Mouse (Mus musculus): ENCODE results near the gene Myg1. TPM values are rescaled to one million over a fixed set of nuclear protein-coding genes. Genes with fewer than 3 reads are reported as not detected.

Gene Myg1
- 91.8 and 103 TPM in 2 replicates for polyA plus RNA-seq (2015; fragmentation: Nextera tagmentation; extraction: Ambion mirVana)

DNA sequence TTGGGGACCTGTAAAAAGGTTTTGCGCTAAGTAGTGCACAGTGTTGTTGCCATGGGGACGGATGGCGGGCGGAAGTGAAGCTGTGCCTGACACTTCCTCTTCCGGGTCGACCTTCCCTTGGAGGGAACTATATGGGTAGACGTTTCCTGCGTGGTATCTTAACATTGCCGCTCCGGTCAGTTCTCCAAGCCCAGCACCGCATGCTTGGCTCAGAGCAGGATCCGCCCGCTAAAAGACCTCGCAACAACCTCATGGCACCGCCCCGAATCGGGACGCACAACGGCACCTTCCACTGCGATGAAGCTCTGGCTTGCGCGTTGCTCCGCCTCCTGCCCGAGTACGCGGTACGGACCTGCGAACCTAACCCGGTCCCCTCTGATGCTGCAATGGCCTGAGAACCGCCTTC is at the start of gene Myg1:
Myg1 (plus strand) TSS at position 100 of the 406 bp plus-strand sequence.
- Histone ChIP-seq H3K9ac (peak within 1 kb of the TSS; percentile 67), H3K9me3 (no peaks in the 10 kb centered on the region), H3K4me1 (peaks cover 28% of the 10 kb centered on the region), H3K4me2 (peak within 1 kb of the TSS; percentile 82), H3K27me3 (replicated peaks) (no peaks in the 10 kb centered on the region), H3K27ac (peak within 1 kb of the TSS; percentile 75), H3K36me3 (replicated peaks) (peaks cover 43% of the 10 kb centered on the region), H3K4me3 (peak within 1 kb of the TSS; percentile 78)
- peak; percentile 96 for ATAC-seq (replicated peaks)
- WGBS = 0% methylated on average over 30 of the region's 30 CpGs

DNA sequence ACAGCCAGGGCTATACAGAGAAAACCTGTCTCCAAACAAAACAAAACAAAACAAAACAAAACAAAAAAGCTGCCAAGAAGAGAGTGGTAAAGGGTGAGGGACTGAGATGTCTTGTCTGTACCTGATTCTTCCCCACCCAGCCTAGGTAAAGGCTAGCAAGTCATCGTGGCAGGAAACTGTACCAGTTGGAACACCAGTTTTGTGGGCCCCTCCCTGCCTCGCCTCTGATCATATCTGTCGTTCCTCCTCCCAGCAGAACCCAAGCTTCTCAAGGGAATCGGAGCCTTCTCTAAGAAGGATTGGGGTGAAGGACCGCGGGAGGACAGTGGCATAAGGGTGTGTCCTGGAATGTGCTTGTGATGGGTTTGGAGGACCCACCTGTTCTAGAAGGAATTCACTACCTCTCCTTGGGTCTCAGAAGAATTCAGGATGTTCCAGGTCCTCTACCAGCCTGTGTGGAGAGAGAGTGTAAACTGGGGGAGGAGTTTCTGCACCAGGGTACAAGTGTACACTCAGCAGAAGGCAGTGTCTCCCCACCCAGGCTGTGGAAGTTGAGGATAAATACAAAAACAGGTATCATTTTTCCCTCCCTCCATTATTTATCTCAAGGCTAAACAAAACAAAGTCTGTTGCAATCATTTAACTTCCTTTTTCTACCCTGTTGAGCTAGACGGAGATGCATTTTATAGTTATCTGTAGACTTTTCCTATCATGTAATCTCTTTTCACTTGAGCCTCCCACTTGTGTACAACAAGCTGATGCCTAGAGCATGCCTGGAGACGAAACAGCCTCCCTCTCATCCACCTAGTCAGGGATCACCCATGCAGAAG is 48.8 kb upstream of the Myg1 start:
- Histone ChIP-seq H3K9ac (no peak overlapping the region), H3K27me3 (replicated peaks) (no peaks in the 10 kb centered on the region), H3K27ac (no peak overlapping the region), H3K4me3 (no peak overlapping the region), H3K4me2 (no peak overlapping the region), H3K9me3 (no peaks in the 10 kb centered on the region), H3K4me1 (peaks cover 17% of the 10 kb centered on the region), H3K36me3 (replicated peaks) (peaks cover 13% of the 10 kb centered on the region; the same call in 1 of the 2 replicates)
- WGBS = 92% methylated on average over 8 of the region's 8 CpGs
- no peak for ATAC-seq (replicated peaks)

DNA sequence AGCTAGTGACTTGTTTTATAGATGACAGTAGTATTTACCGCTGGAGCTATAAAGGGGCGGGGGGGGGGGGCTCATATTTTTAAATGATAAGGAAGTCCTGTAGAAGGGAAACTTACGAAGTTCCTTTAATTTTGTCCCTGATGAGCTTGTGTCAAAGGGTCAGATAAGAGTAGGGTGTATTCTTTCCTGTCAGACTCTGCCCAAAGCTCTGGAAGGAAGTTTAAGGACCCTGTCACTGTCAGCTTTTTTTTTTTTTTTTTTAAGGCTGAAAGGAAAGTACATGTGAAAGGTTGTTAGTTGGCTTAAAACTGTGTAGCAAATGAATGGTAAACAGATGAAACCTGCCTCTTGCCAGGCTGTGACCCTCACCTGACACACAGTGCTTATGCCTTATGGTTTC is 47.9 kb upstream of the Myg1 start:
- Histone ChIP-seq H3K4me3 (no peak overlapping the region), H3K36me3 (replicated peaks) (peaks cover 13% of the 10 kb centered on the region; the same call in 1 of the 2 replicates), H3K4me2 (no peak overlapping the region), H3K9me3 (no peaks in the 10 kb centered on the region), H3K27me3 (replicated peaks) (no peaks in the 10 kb centered on the region), H3K27ac (no peak overlapping the region), H3K4me1 (peaks cover 16% of the 10 kb centered on the region), H3K9ac (no peak overlapping the region)
- WGBS = 91% methylated on average over 3 of the region's 3 CpGs
- ATAC-seq (replicated peaks) = no peak

DNA sequence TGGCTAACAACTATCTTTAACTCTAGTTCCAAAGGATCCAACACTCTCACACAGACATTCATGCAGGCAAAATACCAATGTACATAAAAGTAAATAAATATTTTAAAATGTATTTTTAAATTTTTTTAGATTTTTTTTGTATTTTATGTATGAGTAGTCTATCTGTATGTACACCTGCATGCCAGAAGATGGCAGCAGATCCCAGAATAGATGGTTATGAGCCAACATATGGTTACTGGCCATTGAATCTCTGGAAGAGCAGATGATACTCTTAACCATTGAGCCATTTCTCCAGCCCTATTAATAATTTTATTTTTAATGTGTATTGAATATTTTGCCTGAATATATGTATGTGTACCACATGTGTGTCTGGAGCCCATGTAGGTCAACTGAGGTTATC is 44.1 kb upstream of the Myg1 start:
- no peak overlapping the region for H3K27ac ChIP-seq
- no peaks in the 10 kb centered on the region for H3K9me3 ChIP-seq
- no peaks in the 10 kb centered on the region for H3K27me3 ChIP-seq (replicated peaks)
- H3K9ac ChIP-seq = no peak overlapping the region
- no peak overlapping the region for H3K4me2 ChIP-seq
- H3K36me3 ChIP-seq (replicated peaks) = 0 out of 2 replicates have a peak, but pooled peaks cover 4% of the 10 kb centered on the region
- ATAC-seq (replicated peaks) = no peak
- H3K4me3 ChIP-seq = no peak overlapping the region
- no peaks in the 10 kb centered on the region for H3K4me1 ChIP-seq

DNA sequence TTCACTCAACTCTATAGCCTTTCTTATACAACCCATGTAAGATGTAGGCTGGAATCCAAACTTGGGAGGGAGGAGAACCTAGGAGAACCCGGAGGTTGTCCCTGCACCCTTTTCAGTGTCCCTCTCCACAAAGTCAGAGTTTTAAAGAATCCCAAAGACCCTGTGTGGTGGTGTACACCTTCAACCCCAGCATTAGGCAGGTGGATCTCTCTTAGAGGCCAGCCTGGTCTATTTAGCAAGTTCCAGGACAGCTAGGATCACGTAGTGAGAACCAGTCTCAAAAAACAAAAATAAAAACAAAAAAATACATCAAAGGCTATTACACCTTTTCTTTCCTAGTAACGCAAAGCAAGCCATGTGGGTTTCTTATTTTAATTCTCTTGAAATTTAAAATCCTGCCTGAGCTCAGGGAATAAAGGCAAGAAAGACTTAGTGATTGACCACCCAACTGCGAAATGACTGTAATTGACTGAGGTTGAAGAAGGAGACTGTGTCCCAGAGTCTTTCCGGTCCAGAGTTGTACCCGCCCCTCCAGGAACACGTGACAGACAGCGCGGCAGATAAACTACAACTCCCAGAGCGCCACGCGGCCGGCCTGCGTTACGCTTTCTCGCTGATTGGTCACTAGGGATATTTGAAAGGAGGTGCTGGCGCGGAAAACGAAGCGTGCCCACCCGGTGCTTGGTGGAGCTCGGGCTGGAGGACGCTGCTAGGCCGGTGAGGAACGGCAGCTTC is 35.7 kb upstream of the Myg1 start, which contains the start of gene Espl1:
Espl1 (plus strand) TSS at position 634 of the 735 bp plus-strand sequence.
- Histone ChIP-seq H3K4me2 (peak within 1 kb of the TSS; percentile 99), H3K27ac (peak within 1 kb of the TSS; percentile 69), H3K9me3 (no peaks in the 10 kb centered on the region), H3K9ac (peak within 1 kb of the TSS; percentile 37), H3K27me3 (replicated peaks) (no peaks in the 10 kb centered on the region), H3K36me3 (replicated peaks) (no peaks in the 10 kb centered on the region), H3K4me1 (peaks cover 8% of the 10 kb centered on the region), H3K4me3 (peak within 1 kb of the TSS; percentile 55)
- 7% methylated on average over 25 of the region's 25 CpGs for WGBS
- ATAC-seq (replicated peaks) = peak; percentile 99

DNA sequence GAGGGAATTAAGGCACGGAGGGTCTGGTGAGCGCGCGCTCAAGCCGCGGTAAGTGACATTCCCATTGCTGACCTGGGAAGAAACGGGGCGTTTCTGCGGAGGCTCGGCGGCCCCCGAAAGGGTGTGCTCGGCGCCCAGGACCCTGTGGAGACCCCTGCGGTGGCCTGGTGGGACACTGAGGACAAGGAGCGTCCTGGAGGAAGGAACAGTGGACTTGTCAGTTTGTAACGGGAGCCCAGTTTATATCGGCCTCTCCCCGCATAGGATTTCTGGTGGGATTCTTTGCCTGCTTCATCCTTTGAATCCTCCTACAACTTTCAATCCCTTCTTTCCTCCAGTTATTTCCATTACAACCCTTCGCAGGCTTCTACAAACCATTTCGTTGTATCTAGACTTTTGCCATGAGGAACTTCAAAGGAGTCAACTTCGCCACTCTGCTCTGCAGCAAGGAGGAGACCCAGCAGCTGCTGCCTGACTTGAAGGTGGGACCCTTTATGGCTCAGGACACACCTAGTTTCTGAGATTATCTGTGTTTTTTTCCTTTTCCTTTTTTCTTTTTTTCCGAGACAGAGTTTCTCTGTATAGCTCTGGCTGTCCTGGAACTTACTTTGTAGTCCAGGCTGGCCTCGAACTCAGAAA is 35.0 kb upstream of the Myg1 start:
- Histone ChIP-seq H3K9ac (peak overlapping the region; percentile 29; the same call in 1 of the 2 replicates), H3K4me2 (peak overlapping the region; percentile 99), H3K27ac (no peak overlapping the region), H3K4me1 (peaks cover 8% of the 10 kb centered on the region), H3K27me3 (replicated peaks) (no peaks in the 10 kb centered on the region), H3K4me3 (peak overlapping the region; percentile 55), H3K36me3 (replicated peaks) (no peaks in the 10 kb centered on the region), H3K9me3 (no peaks in the 10 kb centered on the region)
- WGBS = 5% methylated on average over 24 of the region's 24 CpGs
- ATAC-seq (replicated peaks) = peak; percentile 62; the same call in 1 of the 2 replicates

DNA sequence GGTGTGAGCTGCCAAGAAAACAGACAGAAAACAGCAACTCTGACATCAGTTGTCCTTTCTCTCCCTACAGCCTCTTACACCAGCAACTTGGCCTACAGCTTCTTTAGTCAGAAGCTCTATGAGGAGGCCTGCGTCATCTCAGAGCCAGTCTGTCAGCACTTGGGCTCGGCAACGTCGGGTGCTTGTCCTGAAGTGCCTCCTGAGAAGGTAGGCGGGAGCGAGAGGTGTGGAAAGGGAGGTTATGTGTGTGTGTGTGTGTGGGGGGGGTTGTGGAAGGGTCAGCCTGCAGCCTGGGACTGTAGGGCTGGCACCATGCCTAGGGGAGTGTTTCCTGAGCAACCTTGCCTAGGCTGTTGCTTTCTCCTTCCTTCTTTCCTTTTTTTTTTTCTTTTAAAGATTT is 29.0 kb upstream of the Myg1 start:
- WGBS = 91% methylated on average over 6 of the region's 6 CpGs
- Histone ChIP-seq H3K27ac (no peak overlapping the region), H3K36me3 (replicated peaks) (no peaks in the 10 kb centered on the region), H3K9me3 (no peaks in the 10 kb centered on the region), H3K4me3 (no peak overlapping the region), H3K27me3 (replicated peaks) (no peaks in the 10 kb centered on the region), H3K4me1 (no peaks in the 10 kb centered on the region), H3K4me2 (no peak overlapping the region), H3K9ac (no peak overlapping the region)
- ATAC-seq (replicated peaks) = no peak

DNA sequence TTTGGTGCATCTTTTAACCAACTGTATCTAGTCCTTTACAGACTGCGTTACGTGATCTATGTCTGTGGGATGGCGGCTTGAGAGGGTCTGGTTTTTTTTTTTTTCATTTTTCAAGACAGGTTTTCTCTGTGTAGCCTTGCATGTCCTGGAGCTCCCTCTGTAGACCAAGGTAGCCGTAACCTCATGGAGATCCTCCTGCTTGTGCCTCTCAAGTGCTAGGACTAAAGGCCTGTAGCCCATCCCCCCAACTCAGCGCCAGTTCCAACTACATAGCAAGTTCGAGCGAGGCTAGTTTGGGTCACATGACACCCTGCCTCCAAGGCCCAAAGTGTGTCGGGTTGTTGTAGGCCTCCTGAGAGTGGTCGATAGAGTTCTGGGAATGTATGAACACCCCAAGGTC is 22.8 kb upstream of the Myg1 start:
- Histone ChIP-seq H3K4me2 (no peak overlapping the region), H3K4me3 (no peak overlapping the region), H3K4me1 (no peaks in the 10 kb centered on the region), H3K36me3 (replicated peaks) (no peaks in the 10 kb centered on the region), H3K27me3 (replicated peaks) (no peaks in the 10 kb centered on the region), H3K9ac (no peak overlapping the region), H3K27ac (no peak overlapping the region), H3K9me3 (no peaks in the 10 kb centered on the region)
- 90% methylated on average over 9 of the region's 9 CpGs for WGBS
- ATAC-seq (replicated peaks) = no peak

DNA sequence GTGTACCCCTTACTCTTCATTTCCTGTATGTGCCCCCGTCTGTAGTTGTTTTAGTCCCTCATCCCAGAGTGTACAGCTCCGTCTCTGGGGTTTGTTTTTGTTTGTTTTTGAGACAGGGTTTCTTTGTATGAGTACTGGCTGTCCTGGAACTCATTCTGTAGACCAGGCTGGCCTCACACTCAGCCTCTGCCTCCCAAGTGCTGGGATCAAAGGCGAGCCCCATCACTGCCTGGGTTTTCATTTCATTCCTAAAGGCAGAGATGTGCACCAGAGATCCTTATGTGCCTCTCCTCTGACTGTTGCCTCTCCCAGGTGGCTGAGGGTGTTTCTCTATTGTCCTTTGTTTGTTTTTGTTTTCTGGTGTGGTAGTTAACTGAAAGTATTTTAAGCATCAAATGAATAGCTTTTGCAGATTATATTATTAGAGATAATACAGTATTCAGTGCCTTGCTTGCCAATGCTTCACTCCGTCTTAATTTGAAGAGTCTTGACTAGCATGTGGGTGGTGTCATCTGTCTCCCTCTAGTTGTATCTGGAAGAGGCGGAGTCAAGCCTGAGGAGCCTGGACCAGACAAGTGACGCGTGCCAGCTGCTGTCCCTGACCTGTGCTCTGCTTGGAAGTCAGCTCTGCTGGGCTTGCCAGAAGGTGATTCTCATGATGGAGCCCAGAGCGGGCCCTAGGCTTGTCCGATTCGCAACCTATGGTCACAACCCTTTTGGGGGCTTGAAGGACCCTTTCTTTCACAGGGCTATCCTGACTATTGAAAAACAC is 21.2 kb upstream of the Myg1 start:
- no peaks in the 10 kb centered on the region for H3K36me3 ChIP-seq (replicated peaks)
- no peaks in the 10 kb centered on the region for H3K27me3 ChIP-seq (replicated peaks)
- no peak overlapping the region for H3K27ac ChIP-seq
- no peak overlapping the region for H3K9ac ChIP-seq
- WGBS = 92% methylated on average over 10 of the region's 10 CpGs
- H3K9me3 ChIP-seq = no peaks in the 10 kb centered on the region
- no peak for ATAC-seq (replicated peaks)
- no peak overlapping the region for H3K4me2 ChIP-seq
- no peaks in the 10 kb centered on the region for H3K4me1 ChIP-seq
- H3K4me3 ChIP-seq = no peak overlapping the region

DNA sequence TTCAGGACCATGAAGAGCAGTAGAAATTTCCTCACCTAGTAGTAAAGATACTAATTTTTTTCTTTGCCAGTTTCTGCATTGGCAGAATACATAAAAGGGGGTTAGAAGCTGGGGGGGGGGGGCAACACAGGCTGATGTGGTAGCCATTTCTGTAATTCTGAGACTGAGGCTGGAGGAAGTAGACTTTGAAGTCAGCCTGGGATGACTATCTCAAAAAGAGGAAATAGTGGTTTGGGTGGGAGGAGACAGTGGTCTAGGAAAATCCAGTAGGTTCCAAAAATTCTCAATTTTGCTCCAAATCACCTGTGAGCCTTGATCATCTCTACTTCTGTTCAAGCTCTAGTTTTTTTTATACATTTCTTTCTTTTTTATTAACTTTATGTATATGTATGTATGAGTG is 20.0 kb upstream of the Myg1 start:
- no peaks in the 10 kb centered on the region for H3K9me3 ChIP-seq
- H3K27ac ChIP-seq = no peak overlapping the region
- no peaks in the 10 kb centered on the region for H3K36me3 ChIP-seq (replicated peaks)
- no peak for ATAC-seq (replicated peaks)
- no peak overlapping the region for H3K4me2 ChIP-seq
- H3K9ac ChIP-seq = no peak overlapping the region
- H3K27me3 ChIP-seq (replicated peaks) = no peaks in the 10 kb centered on the region
- H3K4me1 ChIP-seq = no peaks in the 10 kb centered on the region
- H3K4me3 ChIP-seq = no peak overlapping the region

DNA sequence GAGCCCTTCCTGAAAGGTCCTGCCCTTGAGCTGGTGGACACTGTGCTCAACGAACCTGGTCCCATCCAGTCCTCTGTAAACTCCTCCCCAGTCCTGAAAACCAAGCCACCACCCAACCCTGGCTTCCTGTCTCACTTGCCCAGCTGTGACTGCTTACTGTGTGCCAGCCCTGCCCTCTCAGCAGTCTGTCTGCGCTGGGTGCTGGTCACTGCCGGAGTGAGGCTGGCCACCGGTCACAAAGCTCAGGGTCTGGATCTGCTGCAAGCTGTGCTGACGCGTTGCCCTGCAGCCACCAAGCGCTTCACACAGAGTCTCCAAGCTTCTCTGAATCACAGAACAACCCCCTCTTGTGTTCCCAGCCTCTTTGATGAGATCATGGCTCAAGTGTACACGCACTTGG is 16.2 kb upstream of the Myg1 start:
- H3K4me2 ChIP-seq = no peak overlapping the region
- H3K4me1 ChIP-seq = no peaks in the 10 kb centered on the region
- ATAC-seq (replicated peaks) = no peak
- H3K27ac ChIP-seq = no peak overlapping the region
- H3K4me3 ChIP-seq = no peak overlapping the region
- no peaks in the 10 kb centered on the region for H3K36me3 ChIP-seq (replicated peaks)
- 94% methylated on average over 8 of the region's 8 CpGs for WGBS
- H3K27me3 ChIP-seq (replicated peaks) = no peaks in the 10 kb centered on the region
- H3K9ac ChIP-seq = no peak overlapping the region
- H3K9me3 ChIP-seq = no peaks in the 10 kb centered on the region

DNA sequence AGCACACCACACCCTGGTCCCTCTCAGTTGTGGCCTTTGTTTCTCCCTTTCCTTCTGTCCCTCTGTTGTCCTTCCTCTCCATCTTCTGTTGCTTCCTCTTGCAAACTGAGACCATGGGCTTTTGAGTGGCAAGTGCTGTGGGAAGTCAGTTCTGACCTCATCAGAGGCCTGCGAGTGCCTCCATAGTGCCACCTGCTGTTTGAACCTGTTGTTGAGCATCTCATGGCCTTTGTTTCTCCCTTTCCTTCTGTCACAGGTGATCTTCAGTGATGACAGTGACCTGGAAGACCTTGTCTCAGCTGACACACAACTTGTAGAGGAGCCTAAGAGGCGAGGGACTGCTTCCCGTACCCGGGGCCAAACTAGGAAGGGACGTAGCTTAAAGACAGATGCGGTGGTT is 15.2 kb upstream of the Myg1 start:
- H3K36me3 ChIP-seq (replicated peaks) = no peaks in the 10 kb centered on the region
- ATAC-seq (replicated peaks) = no peak

More for the DNA sequence above, 15.2 kb upstream of the Myg1 start:
- no peak overlapping the region for H3K9ac ChIP-seq
- no peaks in the 10 kb centered on the region for H3K9me3 ChIP-seq
- H3K4me3 ChIP-seq = no peak overlapping the region
- H3K4me2 ChIP-seq = no peak overlapping the region
- H3K4me1 ChIP-seq = no peaks in the 10 kb centered on the region
- WGBS = 88% methylated on average over 6 of the region's 6 CpGs
- no peak overlapping the region for H3K27ac ChIP-seq
- H3K27me3 ChIP-seq (replicated peaks) = no peaks in the 10 kb centered on the region
